Mouse (Mus musculus): ENCODE data around the gene Rgl3.

Rgl3 gene

DNA sequence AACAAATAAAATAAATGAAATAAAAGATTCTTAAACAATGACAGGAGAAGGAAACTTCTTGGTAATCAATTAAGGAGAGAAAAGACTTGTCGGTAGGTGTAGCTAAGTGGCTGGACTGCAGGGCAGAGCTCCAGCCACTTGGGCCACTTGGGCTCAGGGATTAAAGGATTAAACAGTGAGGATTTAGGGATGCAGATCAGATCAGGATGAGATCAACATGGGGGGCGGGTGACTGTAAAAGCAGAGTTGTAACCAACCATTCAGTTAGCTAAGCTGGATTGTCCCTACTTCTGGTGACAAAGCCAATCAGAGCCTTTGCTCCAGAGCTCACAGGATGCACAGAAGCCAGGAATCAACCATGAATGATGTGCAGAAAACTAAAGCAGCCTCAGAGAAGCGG, 5.3 kb downstream of the Rgl3 start:
- no peak for DNase-seq (ENCODE audit: extremely low read depth, low read depth, low spot score)

DNA sequence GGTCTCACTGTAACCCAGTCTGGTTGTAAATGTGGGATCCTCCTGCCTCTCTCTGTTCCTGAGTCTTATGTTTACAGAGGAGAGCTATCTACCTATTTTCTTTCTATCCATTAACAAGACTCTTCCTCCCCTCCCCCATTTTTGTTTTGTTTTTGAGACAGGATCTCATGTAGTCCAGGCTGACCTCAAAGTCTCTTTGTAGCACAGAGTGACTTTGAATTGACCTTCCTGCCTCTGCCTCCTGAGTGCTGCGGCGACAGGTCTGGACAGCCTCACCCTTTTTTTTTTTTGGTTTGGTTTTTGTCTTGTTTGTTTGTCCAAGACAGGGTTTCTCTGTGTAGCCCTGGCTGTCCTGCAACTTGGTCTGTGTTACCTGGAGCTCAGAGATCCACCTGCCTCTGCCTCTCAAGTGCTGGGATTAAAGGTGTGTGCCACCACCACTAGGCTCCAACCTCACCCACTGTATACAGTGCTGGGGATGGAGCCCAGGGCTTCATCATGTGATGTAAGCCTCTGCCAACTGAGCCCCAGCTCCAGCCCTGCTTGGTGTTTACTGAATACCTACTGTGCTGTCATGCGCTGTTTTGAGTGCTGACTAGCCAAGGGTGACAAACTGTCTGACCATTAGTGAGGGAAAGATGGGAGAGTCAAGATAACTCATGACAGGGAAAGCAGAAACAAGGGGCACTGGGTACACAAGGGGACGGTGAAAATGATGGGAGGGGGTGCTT, 10.7 kb downstream of the Rgl3 start:
- DNase-seq (ENCODE audit: extremely low read depth, low read depth, low spot score), result no peak

DNA sequence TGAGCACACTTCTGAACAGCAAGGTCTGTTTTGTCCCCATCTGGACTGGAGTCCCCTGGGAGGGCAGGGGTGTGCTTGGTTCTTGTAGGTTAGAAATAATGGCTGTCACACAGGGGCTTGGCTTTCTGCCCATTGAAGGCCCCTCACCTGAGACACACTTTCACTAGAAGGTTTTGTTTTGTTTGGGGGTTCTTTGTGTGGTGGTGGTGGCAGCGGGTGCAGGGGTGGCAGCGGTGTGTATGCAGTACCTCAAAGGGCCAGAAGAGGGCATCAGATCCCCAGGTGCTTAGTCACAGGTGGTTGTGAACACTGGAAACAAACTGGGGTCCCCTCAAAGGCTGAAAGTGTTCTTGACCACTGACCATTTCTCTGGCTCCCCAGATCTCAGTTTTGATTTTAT, 11.3 kb downstream of the Rgl3 start:
- no peak for DNase-seq (ENCODE audit: extremely low read depth, low read depth, low spot score)

DNA sequence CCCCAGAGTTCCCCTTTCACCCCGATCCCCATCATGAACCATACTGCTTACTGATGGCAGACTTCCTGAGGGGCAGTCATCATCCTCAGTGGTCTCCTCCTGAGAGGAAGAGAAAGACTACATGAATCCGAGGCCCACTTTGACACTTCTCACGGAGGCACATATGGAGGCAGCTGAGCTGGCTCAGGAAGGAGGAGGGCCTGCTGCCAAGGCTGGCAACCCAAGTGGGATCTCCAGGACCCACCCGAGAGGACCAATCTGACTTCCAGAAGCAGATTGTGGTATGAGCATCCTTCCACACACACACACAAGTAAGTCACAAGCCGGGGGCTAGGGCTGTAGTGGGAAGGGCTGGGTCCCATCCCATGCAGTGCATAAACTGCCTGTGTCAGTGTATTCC, 11.9 kb downstream of the Rgl3 start:
- DNase-seq (ENCODE audit: extremely low read depth, low read depth, low spot score), result no peak

DNA sequence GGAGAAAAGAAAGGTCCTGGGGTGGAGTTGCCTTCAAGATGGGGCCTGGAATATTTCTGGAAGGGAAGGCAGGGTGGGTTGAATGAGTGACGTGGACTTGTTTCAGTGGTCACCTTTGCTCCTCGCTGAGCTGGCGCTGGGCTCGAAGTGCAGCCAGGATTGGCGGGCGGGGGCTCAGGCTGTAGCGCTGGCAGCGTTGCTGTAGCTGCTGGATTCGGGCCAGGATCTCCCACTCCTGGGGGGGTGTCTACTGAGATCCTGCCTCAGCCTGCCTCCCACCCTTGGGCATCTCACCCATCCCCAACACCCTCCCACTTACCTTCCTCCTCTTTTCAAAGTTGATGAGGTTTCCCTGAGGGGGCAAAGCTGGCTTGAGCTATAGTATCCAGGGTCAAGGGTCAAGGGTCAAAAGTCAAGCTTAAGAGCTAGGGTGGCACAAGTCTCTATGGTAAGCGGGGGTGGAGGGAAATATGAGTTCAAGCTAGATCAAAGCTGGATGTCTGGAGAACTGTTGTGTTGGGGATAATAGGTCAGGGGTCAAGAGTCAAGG, 12.5 kb downstream of the Rgl3 start:
- DNase-seq (ENCODE audit: extremely low read depth, low read depth, low spot score), result no peak

DNA sequence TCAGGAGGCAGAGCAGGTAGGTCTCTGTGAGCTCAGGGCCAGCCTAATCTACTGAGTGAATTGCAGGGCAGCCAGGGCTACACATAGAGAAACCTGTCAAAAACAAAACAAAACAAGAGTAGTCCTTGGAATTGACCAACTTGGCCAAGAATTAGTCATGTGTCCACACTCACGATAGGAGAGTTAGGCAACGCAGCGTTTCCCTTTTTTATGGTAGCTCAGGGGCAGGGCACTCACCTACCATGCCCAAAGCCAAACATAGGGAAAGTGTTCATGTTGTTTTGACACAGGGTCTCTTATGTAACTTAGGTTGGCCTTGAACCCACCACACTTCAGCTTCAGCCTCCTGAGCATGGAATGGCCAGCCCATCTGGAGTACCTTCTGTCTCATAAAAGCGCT, 19.9 kb downstream of the Rgl3 start:
- no peak for DNase-seq (ENCODE audit: extremely low read depth, low read depth, low spot score)

DNA sequence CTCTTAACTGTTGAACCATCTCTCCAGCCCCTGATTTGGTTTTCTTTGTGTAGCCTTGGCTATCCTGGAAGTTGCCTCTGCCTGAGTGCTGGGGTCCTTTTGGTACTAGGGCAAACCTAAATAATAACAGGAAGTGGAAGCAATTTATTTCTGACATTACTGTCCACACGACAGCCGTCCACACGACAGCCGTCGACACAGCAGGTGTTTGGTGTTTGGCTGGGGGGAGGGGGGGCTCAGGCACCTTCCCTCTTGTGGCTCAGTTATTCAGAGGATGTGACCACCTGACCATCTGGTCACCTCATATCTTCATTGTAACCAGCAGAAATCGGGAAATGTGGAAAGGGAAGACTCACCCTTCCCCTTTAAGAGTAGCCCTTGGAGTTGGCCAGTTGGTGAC, 20.4 kb downstream of the Rgl3 start:
- no peak for DNase-seq (ENCODE audit: extremely low read depth, low read depth, low spot score)

DNA sequence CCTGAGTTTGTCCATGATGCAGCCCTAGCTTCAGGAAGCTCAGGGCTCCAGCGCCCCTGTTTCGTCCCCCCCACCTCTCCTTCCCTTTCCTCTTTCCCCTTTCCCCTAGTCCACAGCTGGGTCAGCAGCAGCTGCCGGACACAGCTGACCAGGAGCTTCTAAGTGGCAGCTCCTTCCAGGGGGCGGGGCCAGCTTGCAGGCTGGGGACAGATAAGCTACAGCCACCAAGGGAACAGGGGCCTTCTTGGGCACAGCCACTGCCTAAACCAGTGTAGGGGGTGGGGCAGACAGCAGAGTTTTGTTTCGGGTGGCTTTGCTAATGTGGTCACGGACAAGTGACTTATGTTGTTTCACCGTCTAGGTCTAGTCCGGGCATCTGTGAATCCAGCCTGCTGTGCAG, 25.8 kb downstream of the Rgl3 start, which contains the start of gene Epor:
Gene Epor (minus strand): TSS at position 90 of the 400 bp plus-strand sequence.
- DNase-seq (ENCODE audit: extremely low read depth, low read depth, low spot score), result no peak

DNA sequence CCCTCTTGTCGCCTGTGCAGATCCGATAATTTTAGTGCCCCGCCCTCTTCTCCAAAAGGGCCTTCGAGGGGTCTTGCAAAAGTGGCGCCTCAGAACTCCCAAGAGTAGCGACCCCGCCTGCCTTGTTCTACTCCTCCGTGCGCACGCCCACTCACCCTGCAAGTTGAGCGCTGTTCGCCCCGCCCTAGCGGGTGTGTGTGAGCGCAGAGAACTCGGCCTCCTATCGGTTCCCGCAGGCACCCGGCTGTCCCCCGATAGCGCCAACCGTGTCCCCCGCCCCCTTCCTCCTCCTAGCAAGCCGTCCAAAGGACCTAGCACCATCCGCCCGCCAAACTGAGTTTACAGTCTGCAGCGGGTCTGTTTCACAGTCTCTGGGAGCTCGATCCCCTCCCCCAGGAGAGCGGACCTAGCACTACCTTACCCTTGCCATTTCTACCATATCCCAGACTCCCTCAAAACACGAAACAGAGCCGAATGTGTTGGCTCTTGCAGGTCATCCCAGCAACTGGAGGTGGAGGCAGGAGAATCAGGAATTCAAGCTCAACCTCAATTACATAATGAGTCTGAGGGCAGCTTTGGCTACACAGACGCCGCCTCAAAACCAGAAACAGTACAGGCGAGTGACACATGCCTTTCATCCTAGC, 26.7 kb downstream of the Rgl3 start:
- DNase-seq (ENCODE audit: extremely low read depth, low read depth, low spot score), result no peak

DNA sequence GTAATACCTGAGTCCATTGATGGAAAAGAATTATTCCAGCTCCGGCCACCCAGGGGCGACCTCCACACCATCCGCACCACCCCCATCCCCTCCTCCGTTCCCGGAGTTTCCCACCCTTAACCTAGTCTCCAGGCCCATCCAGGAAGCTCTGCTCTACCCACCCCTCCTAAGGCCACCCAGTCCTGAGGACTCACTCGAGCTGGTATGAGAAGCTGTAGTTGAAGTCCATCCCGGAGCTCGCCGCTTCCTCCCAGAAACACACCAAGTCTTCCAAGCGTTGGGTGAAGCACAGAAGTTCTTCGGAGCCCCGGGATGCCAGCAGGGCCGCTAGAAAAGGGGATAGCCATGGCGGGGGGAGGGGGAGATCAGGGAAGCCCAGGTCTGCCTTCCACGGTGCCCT, 27.2 kb downstream of the Rgl3 start:
- DNase-seq (ENCODE audit: extremely low read depth, low read depth, low spot score), result no peak

DNA sequence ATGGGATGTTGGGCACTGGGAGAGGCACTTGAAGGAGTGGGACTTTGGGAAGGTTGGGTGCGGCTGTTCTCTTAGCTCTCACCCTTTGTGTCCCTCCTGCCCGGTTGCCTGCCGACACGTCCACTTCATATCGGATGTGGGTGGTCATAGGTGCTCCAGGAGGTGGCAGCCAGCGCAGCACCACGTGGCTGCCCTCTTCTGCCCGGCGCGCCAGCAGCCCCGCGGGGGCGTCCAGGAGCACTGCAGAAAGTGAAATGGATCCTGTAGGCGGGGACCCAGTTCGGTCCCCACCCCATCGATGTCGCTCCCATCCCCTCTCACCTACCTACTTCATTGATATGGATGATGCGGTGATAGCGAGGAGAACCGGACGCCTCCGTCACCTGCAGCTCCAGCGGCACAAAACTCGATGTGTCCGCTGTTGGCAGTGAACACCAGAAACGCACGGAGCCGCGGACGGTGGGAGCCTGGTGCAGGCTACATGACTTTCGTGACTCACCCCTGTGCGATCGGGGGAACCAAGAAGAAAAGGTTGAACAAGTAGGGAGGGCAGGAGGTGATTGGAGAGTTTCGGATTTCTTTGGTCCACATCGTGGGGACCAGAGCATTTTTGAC, 27.8 kb downstream of the Rgl3 start:
- no peak for DNase-seq (ENCODE audit: extremely low read depth, low read depth, low spot score)

DNA sequence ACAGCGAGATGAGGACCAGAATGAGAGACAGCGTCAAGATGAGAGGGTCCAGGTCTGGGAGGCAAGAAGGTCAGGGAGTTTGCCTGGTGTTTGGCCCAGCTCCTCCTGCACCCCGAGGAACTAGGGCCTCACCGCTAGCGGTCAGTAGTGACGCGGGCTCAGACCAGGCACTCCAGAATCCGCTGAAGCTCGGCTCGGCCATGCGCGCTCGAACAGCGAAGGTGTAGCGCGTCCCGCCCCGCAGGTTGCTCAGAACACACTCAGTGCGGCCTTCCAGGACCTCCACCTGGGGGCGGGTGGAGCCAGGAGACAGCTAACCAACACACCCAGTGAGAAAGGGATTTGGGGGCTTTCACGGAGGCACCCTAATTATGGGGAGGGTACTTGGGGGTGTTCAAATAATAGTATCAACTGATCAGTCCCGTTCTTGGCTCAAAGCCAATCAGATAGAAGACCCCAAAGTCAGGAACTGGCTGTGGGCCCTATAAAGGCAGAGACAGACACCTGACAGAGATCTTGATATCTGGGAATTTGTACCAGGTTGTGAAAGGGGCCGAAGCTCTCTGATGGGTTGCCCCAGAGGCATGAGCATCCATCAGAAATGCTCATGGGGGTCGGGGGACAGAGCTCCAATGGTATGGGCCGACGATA, 28.6 kb downstream of the Rgl3 start:
- DNase-seq (ENCODE audit: extremely low read depth, low read depth, low spot score), result no peak

DNA sequence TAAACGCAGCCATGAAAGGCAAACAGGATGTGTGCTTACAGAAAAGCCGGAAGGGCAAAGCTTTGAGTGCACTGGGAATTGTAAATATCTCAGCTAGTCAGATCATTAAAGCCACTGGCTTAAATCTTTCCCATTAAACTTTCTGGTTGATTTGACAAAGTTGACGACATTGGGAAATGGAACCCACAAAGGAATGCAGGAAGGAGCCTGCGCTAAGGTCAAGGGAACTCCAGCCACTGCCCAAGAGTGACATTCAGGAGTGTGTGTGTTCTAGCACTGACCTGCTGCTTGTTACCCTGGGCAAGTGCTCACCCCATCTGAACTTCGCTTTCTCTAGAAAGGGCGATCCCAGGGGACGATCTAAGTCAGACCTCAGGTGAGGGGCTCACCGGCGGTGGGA, 29.1 kb downstream of the Rgl3 start:
- no peak for DNase-seq (ENCODE audit: extremely low read depth, low read depth, low spot score)

DNA sequence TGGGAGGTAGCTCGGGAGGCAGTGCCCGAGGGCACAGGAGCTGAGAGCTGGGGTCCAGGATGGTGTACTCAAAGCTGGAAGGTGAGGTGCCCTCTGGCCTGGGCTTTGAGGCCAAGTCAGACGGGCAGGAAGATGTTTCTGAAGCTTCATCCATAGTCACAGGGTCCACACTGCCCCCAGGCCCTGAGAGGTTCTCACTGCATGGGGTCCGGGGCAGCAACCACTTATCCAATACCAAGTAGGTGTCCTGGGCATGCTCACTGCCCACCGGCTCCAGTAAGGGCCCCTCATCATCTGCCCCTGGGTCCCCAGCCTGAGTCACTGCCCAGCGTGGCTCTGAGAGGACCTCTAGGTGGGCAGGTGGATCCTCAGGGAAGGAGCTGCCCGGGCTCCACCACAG, 30.0 kb downstream of the Rgl3 start:
- DNase-seq (ENCODE audit: extremely low read depth, low read depth, low spot score), result no peak

DNA sequence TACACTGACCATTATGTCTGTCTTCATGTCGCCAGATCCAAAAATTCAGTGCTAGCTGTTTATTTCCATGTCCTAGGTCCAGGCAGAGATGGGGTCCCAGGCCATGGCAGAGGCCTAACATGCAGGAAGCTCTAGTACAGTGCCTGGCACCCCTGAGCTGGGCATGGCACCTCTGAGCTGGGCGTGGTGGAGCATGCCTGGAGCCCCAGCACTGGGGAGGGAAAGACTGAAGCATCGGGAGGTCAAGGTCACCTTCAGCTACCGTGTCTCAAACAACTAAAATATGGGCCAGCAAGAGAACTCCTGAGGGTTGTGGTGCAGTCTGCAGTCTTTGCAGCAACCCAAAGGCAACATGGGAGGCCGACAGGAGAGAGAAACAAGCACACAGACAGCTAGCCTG, 30.9 kb downstream of the Rgl3 start:
- no peak for DNase-seq (ENCODE audit: extremely low read depth, low read depth, low spot score)

DNA sequence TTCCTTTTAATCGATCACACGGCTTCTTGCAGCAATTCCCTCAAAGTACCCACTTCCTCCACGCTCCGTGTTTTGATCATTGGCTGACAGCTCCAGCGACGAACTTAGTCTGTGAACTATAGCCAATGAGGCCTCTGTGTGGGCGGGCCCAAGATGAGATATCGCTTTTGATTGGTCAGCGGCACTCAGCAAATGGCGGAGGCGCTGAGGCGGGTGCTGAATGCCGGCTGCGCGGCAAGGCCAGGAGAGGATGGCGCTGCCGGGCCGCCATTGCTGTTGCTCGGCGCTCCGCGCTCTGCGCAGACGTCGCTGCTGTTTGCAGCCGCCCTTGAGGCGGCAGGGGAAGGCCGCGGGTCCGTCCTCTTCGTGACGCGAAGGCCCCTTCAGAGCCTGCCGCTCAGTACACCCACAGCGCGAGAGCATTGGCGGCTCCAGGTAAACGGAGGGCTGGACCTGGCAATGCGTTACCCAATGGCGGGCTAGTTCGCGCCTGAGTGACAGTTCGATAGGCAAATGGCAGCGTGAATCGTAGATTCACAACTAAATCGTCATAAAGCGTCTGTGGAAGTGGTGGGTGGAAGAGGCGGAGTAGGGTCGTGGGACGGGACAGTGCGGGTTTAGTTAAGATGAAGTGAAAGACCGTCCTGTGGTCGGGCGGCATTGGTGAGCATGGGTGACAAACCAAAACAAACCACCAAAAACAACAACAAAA, 33.5 kb downstream of the Rgl3 start, which contains the start of gene Swsap1:
Gene Swsap1 (plus strand): TSS at position 186 of the 712 bp plus-strand sequence.
- peak; percentile 88 for DNase-seq (ENCODE audit: extremely low read depth, low read depth, low spot score)

DNA sequence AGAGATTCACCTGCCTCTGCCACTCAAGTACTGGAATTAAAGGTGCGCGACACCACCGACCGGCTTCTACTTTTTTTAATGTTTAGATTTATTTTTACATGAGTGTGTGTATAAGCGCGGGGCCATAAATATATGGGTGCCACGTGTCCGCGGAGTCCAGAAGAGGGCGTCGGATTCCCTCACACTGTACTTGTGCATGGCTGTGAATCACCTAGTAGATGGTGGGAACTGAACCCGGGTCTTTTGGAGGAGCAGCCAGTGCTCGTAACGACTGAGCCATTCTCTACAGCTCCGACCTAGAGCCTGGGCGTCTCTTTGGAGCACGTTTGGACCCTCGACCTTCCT, 34.0 kb downstream of the Rgl3 start:
- DNase-seq (ENCODE audit: extremely low read depth, low read depth, low spot score), result no peak

DNA sequence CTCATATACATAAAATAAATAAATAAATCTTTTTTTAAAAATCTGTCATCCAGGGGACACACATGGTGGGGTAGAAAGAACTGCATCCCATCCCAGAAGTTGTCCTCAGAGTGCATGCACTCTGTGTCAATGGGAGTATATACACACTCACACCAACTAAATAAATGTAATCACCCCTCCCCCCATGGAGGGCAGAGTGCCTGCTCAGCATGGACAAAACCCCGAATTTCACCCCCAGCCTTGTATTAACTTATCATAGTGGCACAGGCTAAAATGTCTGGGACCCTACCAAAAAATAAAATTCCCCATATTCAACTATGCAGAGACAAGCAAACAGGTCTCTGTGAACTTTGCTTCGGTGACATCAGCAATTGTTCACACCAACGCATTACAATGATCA, 34.6 kb downstream of the Rgl3 start:
- no peak for DNase-seq (ENCODE audit: extremely low read depth, low read depth, low spot score)

DNA sequence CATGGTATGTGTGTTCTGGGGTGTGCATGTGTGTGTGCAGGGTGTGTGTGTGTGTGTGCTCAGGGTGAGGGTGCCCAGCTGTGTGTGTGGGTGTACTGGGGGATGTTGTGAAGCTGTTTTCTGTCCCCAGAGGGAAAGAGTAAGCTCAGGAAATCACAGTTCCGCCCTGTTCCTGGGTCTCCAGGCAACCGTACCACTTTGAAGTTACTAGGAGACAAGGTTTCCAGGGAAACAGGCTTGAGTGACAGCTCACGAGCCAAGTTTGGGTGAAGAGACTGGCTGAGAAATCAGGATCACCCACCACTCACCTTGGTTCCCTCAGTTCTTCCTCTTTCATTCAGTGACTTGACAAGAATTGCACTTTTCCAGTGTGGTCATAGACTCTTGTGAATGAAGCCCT, 35.6 kb downstream of the Rgl3 start:
- no peak for DNase-seq (ENCODE audit: extremely low read depth, low read depth, low spot score)

DNA sequence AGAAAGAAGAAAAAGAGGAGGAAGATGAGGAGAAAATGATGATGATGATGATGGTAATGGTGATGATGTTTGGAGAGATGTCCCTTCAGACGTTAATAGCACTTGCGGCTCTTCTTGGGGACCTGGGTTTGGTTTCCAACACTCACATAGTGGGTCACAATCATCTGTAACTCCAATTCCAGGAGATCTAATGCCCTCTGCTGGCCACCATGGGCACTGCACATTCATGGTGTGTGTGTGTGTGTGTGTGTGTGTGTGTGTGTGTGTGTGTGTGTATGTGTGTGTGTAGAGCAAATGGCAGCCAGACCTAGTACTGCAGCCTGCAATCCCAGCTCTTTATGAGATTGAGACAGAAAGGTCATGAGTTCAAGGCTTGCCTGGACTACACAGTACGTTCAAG, 37.3 kb downstream of the Rgl3 start:
- no peak for DNase-seq (ENCODE audit: extremely low read depth, low read depth, low spot score)

DNA sequence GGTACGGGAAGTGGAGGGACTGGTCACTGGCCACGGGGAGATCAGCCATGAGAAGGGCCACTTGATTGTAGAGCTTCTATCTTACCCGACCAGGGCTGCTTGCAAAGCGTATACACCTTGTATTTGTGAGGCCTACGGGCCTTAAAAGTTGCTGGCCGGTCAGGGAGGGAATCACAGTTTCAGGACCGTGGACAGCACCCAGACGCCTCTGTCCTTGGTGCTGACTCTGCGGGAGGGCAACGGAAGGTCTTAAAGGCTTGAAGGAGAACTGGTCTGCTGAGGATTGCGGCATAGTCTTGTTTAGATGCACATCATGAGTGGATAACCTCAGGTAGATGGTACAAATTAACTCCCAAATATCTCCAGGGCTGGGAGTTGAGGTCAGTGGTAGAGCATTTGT, 38.9 kb downstream of the Rgl3 start:
- no peak for DNase-seq (ENCODE audit: extremely low read depth, low read depth, low spot score)

Data from fat pad, adult 2 months (tissue).